Mouse (Mus musculus) testis, adult 2 months (tissue): Measurements from ENCODE around the gene Capzb.

ENCODE experiments used
- CTCF ChIP-seq: fragments of 200-500 bp; IDR thresholded peaks from 2 replicates; pipeline ENCODE4 v1.5.1; 2012; ENCODE audit warnings: low read depth, mild to moderate bottlenecking, inconsistent platforms, low read length, moderate library complexity; ENCODE audit not compliant: control insufficient read depth, insufficient read depth, insufficient replicate concordance
- POLR2A ChIP-seq: fragments of 200-500 bp; IDR thresholded peaks from 2 replicates; pipeline ENCODE4 v1.6.1; 2012; ENCODE audit warnings: low read depth, mild to moderate bottlenecking, inconsistent platforms, low read length, moderate library complexity; ENCODE audit not compliant: control insufficient read depth

DNA sequence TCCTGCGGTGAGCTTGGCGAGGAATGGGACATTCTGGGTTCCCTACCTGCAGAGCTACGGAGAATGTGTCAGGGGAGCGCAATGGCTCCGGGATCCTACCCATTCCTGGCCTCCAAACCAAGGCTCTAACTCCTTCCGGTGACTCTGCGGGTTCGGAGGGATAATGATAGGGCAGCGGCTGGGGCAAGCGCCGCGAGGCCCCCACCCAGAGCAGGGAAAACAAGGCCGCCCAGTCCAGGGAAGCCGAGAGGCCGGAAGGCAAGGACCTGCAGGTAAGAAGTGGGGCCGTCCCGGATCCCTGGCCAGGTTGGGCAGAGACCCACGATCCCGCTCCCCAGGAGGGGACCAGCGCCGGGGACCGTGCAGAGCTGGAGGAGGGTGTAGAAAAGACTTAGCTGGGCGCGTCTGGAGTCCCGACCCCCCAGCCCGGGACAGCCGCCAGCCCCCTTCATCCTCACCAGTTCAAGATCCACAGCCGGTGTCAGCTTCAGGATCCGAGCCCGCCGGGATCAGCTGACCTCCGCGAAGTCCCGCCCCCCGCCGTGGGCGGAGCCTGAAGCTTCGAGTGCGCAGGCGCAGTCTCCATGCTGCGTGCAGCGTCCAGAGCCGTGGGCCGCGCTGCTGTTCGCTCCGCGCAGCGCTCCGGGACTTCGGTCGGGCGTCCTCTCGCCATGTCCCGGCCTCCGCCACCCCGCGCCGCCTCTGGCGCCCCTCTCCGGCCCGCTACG, 117.6 kb downstream of the Capzb start, which contains the start of the genes Pqlc2 and Akr7a5:
- TF ChIP-seq POLR2A (peak; percentile 85), CTCF (no peak)
